Mouse (Mus musculus): Measurements from ENCODE around the gene Scai.

DNA sequence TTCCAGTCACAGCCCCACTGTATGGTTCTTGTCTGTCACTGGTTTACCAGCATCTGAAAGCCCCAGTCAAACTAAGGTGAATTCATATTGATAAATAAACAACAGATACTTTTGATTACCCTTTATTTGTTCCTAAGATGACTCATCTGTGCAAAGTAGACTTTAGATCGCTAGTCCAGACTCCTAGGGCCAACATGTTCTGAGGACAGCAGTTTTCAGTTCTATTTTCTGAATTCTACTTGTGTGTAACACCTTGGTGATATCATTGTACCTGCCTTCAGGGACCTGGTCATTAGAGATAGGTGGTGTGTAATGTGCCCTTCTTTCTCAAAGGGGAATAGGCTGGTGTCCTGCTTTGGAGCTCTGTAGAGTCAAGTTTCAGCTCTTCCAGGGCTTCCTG, 29.5 kb downstream of the Scai start:
- TF ChIP-seq CTCF (IDR thresholded peaks at IDR 0.05; ENCODE audit: borderline replicate concordance, insufficient read depth, low read length) (no peak), POLR2A (IDR thresholded peaks at IDR 0.05; ENCODE audit: low read depth, low read length) (no peak)

Measured in embryonic fibroblast, embryonic 13.5 days (primary cell).